Mouse (Mus musculus) cerebral cortex, adult 2 months (tissue): Measurements from ENCODE around the gene Arrdc5.

ENCODE experiments used
- WGBS: fragments of 180-500 bp; shearing (Covaris S2); methylation state at CpG from one replicate; pipeline ENCODE4 v1.1.7; 2018; 5-methylcytosine and 5-hydroxymethylcytosine counted together

The Arrdc5 gene

DNA sequence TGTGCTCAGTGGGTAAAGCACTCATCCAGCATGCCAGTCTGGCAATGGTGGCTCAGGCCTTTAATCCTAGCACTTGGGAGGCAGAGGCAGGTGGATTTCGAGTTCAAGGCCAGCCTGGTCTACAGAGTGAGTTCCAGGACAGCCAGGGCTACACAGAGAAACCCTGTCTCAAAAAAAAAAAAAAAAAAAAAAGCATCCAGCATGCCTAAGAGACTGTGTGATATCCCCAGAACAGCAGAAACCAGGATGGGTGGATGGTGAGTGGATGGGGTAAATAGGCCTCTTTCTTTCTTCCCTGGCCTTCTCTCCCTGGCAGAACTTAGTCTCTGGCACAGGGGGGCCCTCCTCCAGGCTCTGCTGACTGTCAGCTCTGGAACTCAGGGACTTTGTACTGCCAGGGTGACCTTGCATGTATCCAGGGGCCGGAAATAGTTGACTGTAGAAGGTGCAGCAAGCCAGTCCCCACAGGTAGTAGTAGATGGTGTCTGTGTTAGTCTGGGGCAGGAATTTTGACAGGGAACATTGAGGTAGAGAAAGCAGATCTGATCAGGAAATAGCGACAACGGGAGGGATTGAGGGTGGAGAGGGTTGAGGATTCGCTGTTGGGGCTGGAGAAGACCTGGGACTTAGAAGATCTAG lies 24.1 kb downstream of the Arrdc5 start:
- 16% methylated on average over 5 of the region's 5 CpGs for WGBS

DNA sequence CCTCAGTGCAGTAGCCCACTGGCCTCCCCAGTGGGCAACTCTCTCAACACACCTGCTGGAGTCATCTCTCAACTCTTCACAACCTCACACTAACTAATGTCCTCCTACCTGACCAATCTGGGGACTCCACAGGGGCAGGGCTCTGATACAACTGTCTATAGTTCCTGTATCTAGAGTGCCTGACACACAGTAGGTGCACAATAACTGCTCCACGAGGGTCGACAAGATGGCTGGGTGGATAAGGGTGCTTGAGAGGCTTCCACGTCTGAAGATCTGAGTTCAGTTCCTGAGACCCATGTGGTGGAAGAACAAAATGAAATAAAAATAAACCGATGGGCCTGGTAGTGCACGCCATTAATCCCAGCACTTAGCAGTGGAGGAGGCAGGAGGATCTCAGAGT lies 26.1 kb downstream of the Arrdc5 start:
- 91% methylated on average over 5 of the region's 5 CpGs for WGBS

DNA sequence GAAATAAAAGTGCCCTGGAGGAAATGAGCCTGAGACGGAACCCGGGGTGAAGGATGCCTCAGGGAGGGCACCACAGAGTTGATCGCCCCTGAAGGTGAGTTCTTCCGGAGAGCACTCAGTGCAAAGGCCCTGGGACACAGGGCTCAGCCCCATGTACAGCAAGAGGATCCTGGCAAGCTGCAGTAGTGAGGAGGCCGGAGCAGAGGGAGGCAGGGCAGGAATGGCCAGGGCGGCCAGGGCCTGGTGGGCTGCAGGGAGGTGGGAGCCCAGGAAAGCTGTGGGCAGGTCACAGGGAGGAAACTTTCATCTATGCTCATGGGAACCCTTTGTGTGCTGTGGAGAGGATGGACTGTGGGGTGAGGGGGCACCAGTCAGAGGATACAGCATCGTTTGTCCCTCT lies 26.6 kb downstream of the Arrdc5 start:
- 79% methylated on average over 7 of the region's 7 CpGs for WGBS

DNA sequence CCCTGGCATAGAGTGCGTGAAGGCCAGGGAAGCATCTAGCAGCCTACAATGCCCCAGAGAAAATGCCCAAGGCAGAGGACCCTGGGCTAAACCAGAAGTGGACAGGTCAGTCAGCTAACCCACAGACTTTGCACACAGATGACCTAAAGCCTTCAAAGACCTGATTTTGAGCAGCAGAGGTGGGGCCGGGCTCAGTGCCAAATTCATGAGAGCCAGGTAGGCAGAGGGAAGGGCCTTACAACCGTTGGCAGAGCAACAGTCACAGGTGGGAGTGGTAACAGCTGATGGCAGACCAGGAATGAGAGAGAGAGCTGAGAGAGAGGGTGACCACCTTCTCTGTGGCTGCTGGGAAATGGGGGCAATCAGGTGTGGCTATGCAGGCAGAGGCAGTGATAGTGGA lies 27.4 kb downstream of the Arrdc5 start:
- WGBS = 74% methylated on average over 3 of the region's 3 CpGs

DNA sequence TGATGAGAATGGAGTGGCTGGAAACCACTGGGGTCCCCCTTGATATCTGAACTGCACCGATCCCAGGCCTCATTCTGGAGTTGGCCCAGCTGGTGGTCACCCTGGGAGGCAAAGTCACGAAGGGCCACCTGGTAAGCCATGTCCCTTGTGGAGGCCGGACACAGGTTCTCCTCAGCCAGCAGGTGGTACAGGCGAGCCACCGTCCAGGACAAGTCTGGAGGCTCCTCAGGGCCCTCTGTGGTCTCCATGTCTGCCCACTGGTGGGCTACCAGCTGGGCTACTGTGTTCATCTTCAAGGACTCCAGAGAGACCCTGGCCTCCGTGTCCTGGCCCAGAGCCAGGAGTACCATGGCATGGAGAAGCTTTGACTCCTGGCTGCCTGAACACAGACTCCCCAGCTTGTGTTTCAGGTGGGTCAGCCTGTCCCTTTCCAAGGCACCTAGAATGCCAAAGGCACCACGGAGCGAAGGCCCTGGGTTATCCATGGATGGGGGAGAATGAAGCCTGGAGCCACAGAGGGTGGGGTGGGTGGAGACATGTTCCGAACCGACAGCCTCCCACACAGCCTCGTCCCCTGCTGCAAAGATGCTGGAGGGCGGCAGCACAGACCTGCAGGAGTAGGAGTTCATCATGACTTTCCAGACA lies 28.4 kb downstream of the Arrdc5 start:
- 68% methylated on average over 12 of the region's 12 CpGs for WGBS

DNA sequence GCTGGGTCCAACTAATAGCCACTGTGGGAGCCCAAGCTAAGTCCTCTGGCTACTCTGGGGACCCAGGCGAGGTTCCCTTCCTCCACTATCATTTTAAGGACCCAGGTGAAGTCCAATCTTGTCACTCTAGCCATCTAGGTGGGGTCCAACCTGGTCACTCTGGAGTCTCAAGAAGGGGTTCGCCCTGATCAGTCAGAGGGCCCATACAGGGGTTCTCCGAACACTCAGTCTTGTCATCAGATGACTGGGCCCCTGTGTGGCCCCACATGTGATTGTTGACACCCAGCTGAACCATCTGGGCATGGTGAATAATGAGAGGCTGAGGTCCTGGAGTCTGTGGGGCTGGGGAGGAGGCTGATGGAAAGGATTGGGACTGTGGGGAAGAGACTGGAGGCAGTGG lies 30.3 kb downstream of the Arrdc5 start:
- WGBS = 73% methylated on average over 3 of the region's 3 CpGs

DNA sequence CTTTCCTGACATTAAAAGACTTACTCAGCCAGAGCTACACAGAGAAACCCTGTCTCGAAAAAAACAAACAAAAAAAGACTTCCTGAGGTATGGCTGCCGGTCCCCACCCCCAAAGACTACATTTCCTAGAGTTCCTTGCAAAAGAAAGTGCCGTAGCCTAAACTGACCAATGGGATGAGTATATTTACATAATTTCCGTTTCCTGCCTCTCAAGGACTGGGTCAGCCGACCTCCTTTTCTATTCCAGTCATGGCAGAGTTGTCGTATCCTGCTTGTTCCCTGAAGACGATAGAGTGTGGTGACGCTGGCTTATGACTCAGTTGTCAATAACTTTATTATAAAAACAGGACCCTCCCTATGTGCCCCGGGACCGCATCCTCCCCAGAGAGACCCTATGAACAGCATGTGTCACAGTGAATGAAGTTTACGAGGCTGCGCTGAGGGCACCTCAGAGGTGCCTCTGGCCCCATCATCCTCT lies 30.9 kb downstream of the Arrdc5 start:
- WGBS = 15% methylated on average over 12 of the region's 12 CpGs

DNA sequence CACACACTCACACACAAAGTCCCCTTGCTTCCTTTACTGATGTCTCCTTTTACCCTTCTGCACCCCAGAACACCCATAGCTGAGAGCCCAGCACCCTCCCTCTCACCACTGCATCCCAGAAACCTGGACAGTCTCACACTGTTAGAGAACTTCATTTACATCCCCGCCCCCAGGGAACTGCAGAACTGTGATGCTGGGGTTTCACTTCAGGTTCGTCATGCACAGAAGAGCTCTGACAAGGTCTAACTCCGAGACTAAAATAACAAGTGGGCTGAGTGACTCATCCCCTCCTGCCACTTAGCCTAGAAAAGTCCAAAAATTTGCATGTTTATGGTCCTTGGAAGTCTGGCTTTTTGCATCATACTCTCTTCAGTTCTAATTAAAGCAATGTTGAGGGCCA lies 33.8 kb downstream of the Arrdc5 start:
- 22% methylated on average over 3 of the region's 3 CpGs for WGBS

DNA sequence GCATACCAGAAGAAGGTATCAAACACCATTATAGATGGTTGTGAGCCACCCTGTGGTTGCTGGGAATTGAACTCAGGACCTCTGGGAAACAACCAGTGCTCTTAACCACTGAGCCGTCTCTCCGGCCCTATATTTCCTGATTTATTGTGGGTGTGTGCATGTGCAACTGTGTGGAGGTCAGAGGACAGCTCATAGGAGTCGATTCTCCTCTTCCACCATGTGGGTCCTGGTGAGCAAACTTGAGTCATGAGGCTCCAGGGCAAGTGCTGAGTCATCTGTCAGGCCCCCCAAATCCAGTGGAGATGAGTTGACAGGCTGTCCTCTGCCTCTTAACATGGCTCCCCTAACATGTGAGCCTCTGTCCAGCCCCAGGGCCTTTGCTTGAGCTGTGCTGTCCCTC lies 34.2 kb downstream of the Arrdc5 start:
- WGBS = 53% methylated on average over 3 of the region's 3 CpGs

DNA sequence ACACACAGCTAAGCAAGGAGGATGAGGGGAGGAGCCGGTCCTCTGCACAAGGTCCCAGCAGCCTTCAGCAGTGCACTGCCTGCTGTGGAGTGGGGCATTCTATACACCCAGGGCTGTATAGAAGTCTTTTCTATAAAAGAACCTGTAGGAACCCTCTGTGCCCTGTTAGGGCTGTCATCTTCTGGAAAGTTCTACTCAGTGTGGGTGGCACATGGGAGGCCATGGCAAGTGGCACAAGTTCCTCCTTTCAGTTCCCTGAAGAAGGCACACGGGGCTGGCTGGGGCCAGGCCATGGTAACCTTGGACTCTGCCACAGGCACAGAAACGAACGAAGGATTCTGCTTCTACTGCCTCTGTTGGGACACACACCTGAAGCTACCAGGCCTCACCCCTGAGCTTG lies 35.1 kb downstream of the Arrdc5 start:
- WGBS = 85% methylated on average over 4 of the region's 4 CpGs

DNA sequence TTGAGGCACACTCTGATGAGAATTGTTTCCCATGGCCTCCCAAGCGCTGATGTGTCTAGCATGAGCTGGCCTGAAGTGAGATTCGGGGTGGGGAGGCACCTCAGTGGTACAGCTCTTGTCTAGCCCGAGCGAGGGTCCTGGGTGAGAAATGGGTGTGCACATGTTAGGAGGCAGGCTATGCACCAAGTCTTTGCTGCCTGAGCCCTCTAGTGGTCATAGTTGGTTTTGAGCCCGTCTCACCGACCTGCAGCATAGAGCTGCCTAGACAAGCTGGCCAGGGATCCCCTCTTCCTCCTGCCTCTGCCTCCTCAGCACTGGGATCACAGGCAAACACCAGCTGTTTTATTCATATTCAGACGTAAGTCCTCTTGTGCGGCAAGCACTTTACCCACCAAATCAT lies 36.1 kb downstream of the Arrdc5 start:
- WGBS = 18% methylated on average over 8 of the region's 8 CpGs

DNA sequence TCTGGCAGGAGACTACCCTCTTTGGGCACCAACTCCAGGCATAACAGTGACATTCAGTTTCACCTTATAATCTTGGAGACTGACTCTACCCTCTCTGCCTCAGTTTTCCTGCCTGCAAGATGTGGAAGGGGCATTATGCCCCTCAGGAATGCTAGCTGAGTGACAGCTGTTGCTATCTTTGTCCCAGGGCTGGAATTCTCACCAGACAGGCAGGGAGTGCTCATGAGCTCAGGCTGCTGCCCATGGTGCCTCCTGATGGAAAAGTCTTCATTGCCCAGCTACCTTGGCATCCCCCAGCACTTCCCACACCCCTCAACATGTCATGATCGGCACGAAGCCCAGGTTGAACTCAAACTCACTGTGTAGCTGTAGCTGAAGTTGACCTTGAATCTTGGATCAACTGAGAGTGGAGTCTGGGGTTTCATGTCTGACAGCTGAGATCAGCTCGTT lies 37.4 kb downstream of the Arrdc5 start:
- 56% methylated on average over 3 of the region's 3 CpGs for WGBS

DNA sequence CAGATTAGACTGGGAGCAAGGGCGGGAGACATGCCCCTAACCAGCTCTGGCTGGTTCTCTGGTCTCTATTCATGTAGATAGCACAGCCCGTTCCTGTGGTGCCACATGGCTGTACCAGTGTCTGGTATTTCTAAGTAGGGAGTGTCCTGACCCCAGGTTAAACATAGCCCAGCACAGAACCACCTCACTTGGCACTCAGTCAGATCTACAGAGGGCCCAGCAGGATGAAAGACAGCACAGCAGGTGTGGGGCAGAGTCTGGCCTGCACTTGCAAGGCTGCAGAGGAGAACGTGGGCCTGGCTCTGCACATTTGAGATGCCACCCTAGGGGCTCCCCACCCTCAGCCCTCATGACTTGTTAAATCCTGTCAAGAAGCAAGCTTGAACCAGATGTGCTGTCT lies 38.9 kb downstream of the Arrdc5 start:
- WGBS = 50% methylated on average over 3 of the region's 3 CpGs

DNA sequence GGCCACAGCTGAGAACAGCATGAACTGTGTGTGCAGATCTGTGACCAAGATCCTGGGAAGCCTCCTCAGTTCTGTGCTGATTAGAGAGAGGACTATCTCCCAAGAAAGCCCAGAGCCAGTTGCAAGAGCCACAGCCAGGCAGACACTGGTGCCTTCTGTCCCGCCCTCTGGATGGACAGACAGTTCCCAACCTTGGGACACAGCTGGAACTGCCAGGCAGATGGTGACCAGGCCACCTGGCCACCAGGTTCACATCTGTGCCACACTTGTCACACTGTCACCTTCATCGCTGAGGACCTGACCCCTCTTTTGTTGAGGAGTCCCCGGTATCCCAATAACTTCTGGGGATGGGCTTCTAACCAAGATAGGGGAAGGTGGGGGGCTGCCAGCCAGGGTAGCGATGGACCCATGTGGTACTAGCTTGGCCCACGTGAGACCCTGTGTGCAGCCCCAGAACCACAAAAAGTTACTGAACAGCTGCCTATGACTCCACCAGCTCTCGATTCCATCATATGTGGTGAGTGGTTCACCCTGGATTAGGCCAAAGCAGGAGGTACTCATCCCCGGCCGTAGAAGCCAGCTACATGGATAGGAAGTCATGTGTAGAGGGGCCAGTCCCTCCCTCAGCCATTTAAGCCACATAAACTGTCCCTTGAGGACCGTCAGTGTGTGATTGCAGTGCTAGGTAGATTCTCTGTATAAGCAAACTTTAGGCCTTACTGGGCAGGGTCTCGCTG lies 40.6 kb downstream of the Arrdc5 start:
- 81% methylated on average over 10 of the region's 10 CpGs for WGBS

DNA sequence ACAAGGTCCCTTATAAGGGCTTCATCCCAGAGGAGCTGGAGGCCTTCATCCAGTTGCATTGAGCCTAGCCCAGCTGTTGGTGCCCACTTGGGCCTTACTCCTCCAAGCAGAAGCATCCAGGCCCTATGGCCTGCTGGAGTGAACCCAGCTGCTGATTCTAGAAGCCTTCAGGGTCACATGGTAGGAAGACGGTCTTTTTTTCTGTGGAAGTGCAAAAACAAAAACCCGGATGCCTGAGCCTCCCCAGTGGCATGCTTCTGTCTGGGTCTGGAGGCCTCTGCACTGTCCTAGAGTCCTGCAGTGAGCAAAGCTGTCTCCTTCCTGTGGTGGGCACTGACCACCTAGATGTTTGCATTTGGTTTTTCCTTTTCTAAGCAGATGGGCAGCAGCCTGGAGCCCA lies 41.3 kb downstream of the Arrdc5 start:
- WGBS = 34% methylated on average over 2 of the region's 2 CpGs

DNA sequence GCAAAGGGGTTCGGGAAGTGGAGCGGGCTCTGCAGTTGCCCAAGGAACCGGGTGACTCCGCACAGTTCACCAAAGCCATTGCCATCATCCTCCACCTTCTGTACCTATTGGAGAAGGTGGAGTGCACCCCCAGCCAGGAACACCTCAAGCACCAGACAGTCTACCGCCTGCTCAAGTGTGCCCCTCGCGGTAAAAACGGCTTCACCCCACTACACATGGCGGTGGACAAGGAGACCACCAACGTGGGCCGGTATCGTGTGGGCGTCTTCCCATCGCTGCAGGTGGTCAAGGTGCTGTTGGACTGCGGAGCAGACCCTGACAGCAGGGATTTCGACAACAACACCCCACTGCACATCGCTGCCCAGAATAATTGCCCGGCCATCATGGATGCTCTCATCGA lies 41.8 kb downstream of the Arrdc5 start:
- 91% methylated on average over 19 of the region's 19 CpGs for WGBS

DNA sequence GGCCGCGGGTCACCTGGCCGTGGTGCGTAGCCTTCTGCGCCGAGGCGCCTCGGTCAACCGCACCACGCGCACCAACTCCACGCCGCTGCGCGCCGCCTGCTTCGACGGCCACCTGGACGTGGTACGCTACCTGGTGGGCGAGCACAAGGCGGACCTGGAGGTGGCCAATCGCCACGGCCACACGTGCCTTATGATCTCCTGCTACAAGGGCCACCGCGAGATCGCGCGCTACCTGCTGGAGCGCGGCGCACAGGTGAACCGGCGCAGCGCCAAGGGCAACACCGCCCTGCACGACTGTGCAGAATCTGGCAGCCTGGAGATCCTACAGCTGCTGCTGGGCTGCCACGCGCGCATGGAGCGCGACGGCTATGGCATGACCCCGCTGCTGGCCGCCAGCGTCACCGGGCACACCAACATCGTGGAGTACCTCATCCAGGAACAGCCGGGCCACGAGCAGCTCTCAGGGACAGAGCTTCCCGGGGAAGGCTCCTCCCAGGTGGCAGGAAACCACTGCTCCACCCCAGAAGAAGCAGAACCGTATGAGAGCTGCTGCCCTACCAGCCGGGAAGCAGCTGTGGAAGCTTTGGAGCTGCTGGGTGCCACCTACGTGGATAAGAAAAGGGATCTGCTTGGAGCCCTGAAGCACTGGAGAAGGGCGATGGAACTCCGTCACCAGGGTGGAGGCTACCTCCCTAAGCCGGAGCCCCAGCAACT lies 42.7 kb downstream of the Arrdc5 start:
- WGBS = 5% methylated on average over 52 of the region's 58 CpGs

DNA sequence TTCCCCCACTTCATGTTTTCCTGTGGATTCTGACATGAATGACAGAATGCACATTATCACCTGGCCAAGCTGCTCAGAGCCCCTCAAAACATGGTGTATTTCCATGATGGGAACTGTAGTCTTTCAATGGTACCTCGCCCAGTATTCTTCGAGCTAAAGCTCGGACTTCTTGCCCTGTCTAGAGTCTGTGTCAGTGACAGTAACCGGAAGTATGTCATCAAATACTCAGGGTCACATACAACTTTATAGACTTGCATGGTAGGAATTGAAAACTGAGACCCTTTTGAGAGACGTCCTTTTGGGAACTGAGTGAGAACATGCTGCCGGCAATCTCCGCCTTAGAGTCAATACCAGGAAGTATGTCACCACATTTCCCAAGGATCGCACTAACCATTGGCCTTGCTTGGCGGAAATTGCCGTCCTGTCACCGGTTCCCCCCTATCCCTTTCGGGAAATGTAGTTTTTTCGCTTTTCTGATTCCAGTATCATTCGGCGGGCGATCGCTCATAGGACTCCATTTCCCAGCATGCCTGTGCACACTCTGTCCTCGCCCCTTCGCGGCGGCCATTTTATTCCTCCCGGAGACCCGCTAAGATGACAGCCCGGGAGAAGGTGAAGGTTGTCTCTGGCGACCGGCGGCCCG lies 43.7 kb downstream of the Arrdc5 start, which contains the start of gene Fem1a:
TSS of gene Fem1a (plus strand) at position 572 of the 643 bp plus-strand sequence.
- WGBS = under 1% methylated on average over 28 of the region's 28 CpGs

DNA sequence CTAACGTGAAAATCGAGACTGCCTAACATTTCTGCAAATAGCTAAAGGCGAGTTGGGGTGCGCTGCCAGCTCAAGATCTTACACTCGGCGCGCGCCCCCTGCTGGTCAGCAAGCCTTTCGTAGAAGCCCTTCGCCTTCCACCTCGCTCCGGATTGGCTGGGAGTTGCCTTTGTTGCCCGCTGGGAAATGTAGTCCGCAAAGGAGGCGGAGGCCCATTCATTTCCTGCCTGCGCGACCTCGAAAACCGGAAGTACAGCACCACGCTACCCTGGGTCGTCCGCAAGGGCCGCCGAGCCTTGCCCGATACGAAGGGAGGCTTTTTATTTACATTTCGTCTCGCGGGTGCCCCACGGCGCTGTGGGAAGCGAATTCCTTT lies 44.2 kb downstream of the Arrdc5 start:
- WGBS = under 1% methylated on average over 32 of the region's 32 CpGs

DNA sequence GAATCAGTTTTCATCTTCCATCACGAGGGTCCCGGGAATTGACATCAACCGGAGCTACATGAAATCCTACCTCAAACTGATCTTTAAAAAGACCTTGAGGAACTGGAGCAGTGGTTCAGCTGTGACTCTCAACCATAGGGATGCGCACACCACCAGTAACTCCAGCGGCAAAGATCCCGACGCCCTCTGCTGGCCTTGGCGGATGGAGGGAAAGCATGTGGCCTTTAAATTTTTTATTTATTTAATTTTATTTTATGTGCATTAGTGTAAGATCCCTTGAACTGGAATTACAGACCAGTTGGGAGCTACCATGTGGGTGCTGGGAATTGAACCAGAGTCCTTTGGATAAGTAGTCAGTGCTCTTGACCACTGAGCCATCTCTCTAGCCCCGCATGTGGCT lies 44.7 kb downstream of the Arrdc5 start:
- 8% methylated on average over 9 of the region's 9 CpGs for WGBS

DNA sequence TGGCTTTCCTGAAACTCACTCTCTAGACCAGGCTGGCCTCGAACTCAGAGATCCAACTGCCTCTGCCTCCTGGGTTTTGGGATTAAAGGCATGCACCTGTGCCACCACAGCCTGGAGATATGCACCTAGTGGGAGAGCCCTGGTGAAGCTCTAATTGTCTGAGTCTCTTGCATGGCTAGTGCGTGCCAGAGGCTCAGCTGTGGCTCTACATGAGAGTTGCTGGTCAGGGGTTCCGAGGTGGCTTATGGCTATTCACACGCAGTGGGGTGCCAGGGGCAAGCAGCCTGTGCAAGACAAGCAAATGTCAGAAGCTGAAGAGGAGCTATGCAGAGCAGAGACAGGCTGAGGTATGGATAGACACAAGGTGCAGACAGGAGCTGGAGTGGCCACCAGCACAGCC lies 45.4 kb downstream of the Arrdc5 start:
- 84% methylated on average over 4 of the region's 4 CpGs for WGBS
